ENCODE assay signal across 25 mouse cellular contexts in the genomic region with DNA sequence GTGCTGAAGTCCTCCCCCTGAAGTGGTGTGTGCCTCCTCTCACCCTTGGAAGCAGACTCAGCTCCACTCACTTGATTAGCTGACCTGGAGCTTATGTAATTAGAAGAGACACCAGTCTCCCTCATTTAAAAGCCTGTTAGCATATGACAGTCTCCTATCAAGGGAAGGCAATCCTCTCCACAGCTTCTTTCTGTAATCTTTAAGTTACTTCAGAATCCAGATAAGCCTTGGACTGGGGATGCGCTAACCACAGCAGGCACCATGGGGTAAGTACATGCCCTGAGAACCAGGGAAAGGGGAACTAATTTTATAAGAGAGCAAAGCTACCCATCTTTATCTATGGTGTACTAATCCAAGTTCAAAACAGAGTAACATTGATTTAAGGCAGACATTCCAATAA. TPM values are rescaled to one million over a fixed set of nuclear protein-coding genes. Genes with fewer than 3 reads are reported as not detected.
"Had no signal": no experiment of that assay in that cellular context is flagged by ENCODE, and none has a peak within 500 bp of the region (broad histone marks: within the 10 kb centered on the region; RNA-seq: fewer than 3 reads in every experiment).

Gene Arhgef33, plus strand, starts transcription at position 157 of the 400 bp plus-strand sequence.

- H3K4me3 ChIP-seq: kidney, embryonic 15.5 days; limb, embryonic 10.5 days; limb, embryonic 13.5 days; liver, embryonic 12.5 days; liver, embryonic 15.5 days; lung, embryonic 15.5 days; midbrain, embryonic 12.5 days; myocyte; neural tube, embryonic 13.5 days had no signal

- DNase-seq: kidney, adult 8-10 months; kidney, postnatal 10 days; kidney, postnatal 36 days; layer of hippocampus, postnatal 36 days; liver; lung, adult 18-20 months; lung, postnatal 10 days; lung, postnatal 36 days; right cerebral cortex, adult 18-20 months; right cerebral cortex, postnatal 14 days; right cerebral cortex, postnatal 4 days; thymus, adult 18-20 months; thymus, postnatal 36 days had no signal

- H3K9me3 ChIP-seq: kidney, embryonic 15.5 days; limb, embryonic 10.5 days; limb, embryonic 13.5 days; liver, embryonic 12.5 days; liver, embryonic 15.5 days; lung, embryonic 15.5 days; midbrain, embryonic 12.5 days; neural tube, embryonic 13.5 days had no signal

- H3K4me1 ChIP-seq: kidney, embryonic 15.5 days; limb, embryonic 10.5 days; liver, embryonic 12.5 days; liver, embryonic 15.5 days; lung, embryonic 15.5 days had no signal

- H3K27me3 ChIP-seq: kidney, embryonic 15.5 days; limb, embryonic 13.5 days; liver, embryonic 15.5 days; lung, embryonic 15.5 days; midbrain, embryonic 12.5 days; neural tube, embryonic 13.5 days had no signal

- H3K27ac ChIP-seq: kidney, embryonic 15.5 days; limb, embryonic 10.5 days; limb, embryonic 13.5 days; liver, embryonic 12.5 days; liver, embryonic 15.5 days; lung, embryonic 15.5 days; midbrain, embryonic 12.5 days; neural tube, embryonic 13.5 days; stomach, postnatal 0 days had no signal

- H3K9ac ChIP-seq: kidney, embryonic 15.5 days; limb, embryonic 13.5 days; liver, embryonic 12.5 days; liver, embryonic 15.5 days; lung, embryonic 15.5 days; midbrain, embryonic 12.5 days; neural tube, embryonic 13.5 days had no signal

- H3K4me2 ChIP-seq: kidney, embryonic 15.5 days; limb, embryonic 13.5 days; liver, embryonic 12.5 days; liver, embryonic 15.5 days; lung, embryonic 15.5 days; midbrain, embryonic 12.5 days; neural tube, embryonic 13.5 days had no signal

- H3K36me3 ChIP-seq: kidney, embryonic 15.5 days; limb, embryonic 10.5 days; limb, embryonic 13.5 days; liver, embryonic 12.5 days; liver, embryonic 15.5 days; lung, embryonic 15.5 days; midbrain, embryonic 12.5 days; neural tube, embryonic 13.5 days had no signal

- ATAC-seq: liver, embryonic 12.5 days; midbrain, embryonic 16.5 days had no signal

RNA-seq across cellular contexts. Expression of gene Arhgef33, which starts in this region (rescaled TPM):
- total RNA-seq: neutrophil, adult 5-6 weeks had no signal
- polyA plus RNA-seq: liver, embryonic 15.5 days had no signal
